Mouse (Mus musculus) midbrain, postnatal 0 days (tissue): ENCODE measurements around the gene Chst11. TPM values are rescaled to one million over a fixed set of nuclear protein-coding genes. Genes with fewer than 3 reads are reported as not detected.
A peak's percentile ranks its signal among the peaks of the same experiment; 100 is the strongest.

Source experiments
- ATAC-seq: fragments of 200-750 bp; cut with Nextera tagmentation; 2 replicates; pipeline ENCODE4 v1.8.0; 2017; ENCODE audit warnings: moderate number of reproducible peaks, mild to moderate bottlenecking, moderate TSS enrichment, moderate library complexity; ENCODE audit not compliant: low FRiP score
- DNase-seq: peaks from one replicate; pipeline ENCODE4 v3.0.0-alpha.2; 2015; ENCODE audit warnings: low spot score
- H3K27ac ChIP-seq: fragments of 300-500 bp; sonication (generic); 2 replicates; pipeline ENCODE4 v1.5.1; 2014; ENCODE audit warnings: low read depth, mild to moderate bottlenecking, low read length, mixed read lengths
- H3K27me3 ChIP-seq: fragments of 300-500 bp; sonication (generic); 2 replicates; pipeline ENCODE4 v1.6.1; 2014; ENCODE audit warnings: low read length, control low read depth, mixed read lengths; ENCODE audit not compliant: insufficient read depth
- H3K36me3 ChIP-seq: fragments of 300-500 bp; sonication (generic); 2 replicates; pipeline ENCODE4 v1.6.1; 2014; ENCODE audit warnings: low read length, control low read depth, mixed read lengths; ENCODE audit not compliant: insufficient read depth
- H3K4me1 ChIP-seq: fragments of 300-500 bp; sonication (generic); 2 replicates; pipeline ENCODE4 v1.6.1; 2014; ENCODE audit warnings: mild to moderate bottlenecking, control low read depth, antibody characterized with exemption, low read length, mixed read lengths; ENCODE audit not compliant: insufficient read depth
- H3K4me2 ChIP-seq: fragments of 300-500 bp; sonication (generic); 2 replicates; pipeline ENCODE4 v1.6.1; 2014; ENCODE audit warnings: low read depth, mild to moderate bottlenecking, low read length, mixed read lengths; ENCODE audit not compliant: poor library complexity, severe bottlenecking
- H3K4me3 ChIP-seq: fragments of 300-500 bp; sonication (generic); 2 replicates; pipeline ENCODE4 v1.5.1; 2014; ENCODE audit warnings: low read depth, mild to moderate bottlenecking, low read length, moderate library complexity
- H3K9ac ChIP-seq: fragments of 300-500 bp; sonication (generic); replicated peaks from 2 replicates; pipeline ENCODE4 v1.6.1; 2014; ENCODE audit warnings: mild to moderate bottlenecking, low read length, moderate library complexity, mixed read lengths; ENCODE audit not compliant: poor library complexity, severe bottlenecking
- H3K9me3 ChIP-seq: fragments of 300-500 bp; sonication (generic); 2 replicates; pipeline ENCODE4 v1.6.1; 2016; ENCODE audit warnings: low read length, control low read depth
- CTCF ChIP-seq: IDR thresholded peaks from 2 replicates; pipeline ENCODE4 v1.5.1; 2016; ENCODE audit warnings: antibody characterized with exemption, mild to moderate bottlenecking
- WGBS: fragments of 180-500 bp; shearing (Covaris S2); extraction: QIAGEN DNeasy Blood & Tissue Kit; methylation state at CpG from one replicate; pipeline ENCODE4 v1.1.7; 2014; 5-methylcytosine and 5-hydroxymethylcytosine counted together
- polyA plus RNA-seq: library from polyadenylated mRNA; unstranded; fragments of >200 nt; fragmentation: Nextera tagmentation; extraction: Ambion mirVana; gene quantifications from 2 replicates; pipeline ENCODE4 v1.2.1, GENCODE M21; 2015
- total RNA-seq: library from RNA; depleted of rRNA; stranded (reverse); fragments of >200 nt; gene quantifications from 2 replicates; pipeline ENCODE4 v1.2.3, GENCODE M21; 2014

The Chst11 gene
- total and polyA plus RNA-seq, 2 experiments from 2014 or later = 2.8 to 20.5 TPM

GRCm38 (mm10) chr10:83185121-83185520 lies 199.8 kb downstream of the Chst11 start:
- Histone ChIP-seq H3K4me3 (no peak overlapping the region), H3K4me1 (peaks cover 8% of the 10 kb centered on the region; the same call in 1 of the 2 replicates), H3K27me3 (no peaks in the 10 kb centered on the region), H3K27ac (no peak overlapping the region), H3K36me3 (no peaks in the 10 kb centered on the region), H3K9me3 (no peaks in the 10 kb centered on the region), H3K4me2 (no peak overlapping the region), H3K9ac (no peak overlapping the region)
- TF ChIP-seq CTCF = no peak
- WGBS = 61% methylated on average over 6 of the region's 6 CpGs
- no peak for DNase-seq
- ATAC-seq = no peak

- Histone ChIP-seq H3K27ac (no peak overlapping the region), H3K4me2 (no peak overlapping the region), H3K9ac (no peak overlapping the region), H3K9me3 (no peaks in the 10 kb centered on the region), H3K36me3 (no peaks in the 10 kb centered on the region), H3K27me3 (no peaks in the 10 kb centered on the region), H3K4me1 (peaks cover 8% of the 10 kb centered on the region; the same call in 1 of the 2 replicates), H3K4me3 (no peak overlapping the region)
- no peak for DNase-seq
- 86% methylated on average over 8 of the region's 8 CpGs for WGBS
- no peak for TF ChIP-seq CTCF
- ATAC-seq = no peak
These were observed 200.9 kb downstream of the Chst11 start for GRCm38 (mm10) chr10:83186167-83186566.

- H3K4me3 ChIP-seq = no peak overlapping the region
- H3K9ac ChIP-seq = no peak overlapping the region
- 66% methylated on average over 5 of the region's 5 CpGs for WGBS
- TF ChIP-seq CTCF = no peak
- H3K27me3 ChIP-seq = no peaks in the 10 kb centered on the region
- no peak overlapping the region for H3K27ac ChIP-seq
- H3K36me3 ChIP-seq = no peaks in the 10 kb centered on the region
- DNase-seq = peak; percentile 52
- ATAC-seq = no peak
- H3K4me1 ChIP-seq = peaks cover 8% of the 10 kb centered on the region; the same call in 1 of the 2 replicates
- H3K4me2 ChIP-seq = no peak overlapping the region
- no peaks in the 10 kb centered on the region for H3K9me3 ChIP-seq
These were observed 201.7 kb downstream of the Chst11 start for GRCm38 (mm10) chr10:83186984-83187383.

- no peaks in the 10 kb centered on the region for H3K36me3 ChIP-seq
- TF ChIP-seq CTCF = no peak
- no peaks in the 10 kb centered on the region for H3K27me3 ChIP-seq
- 97% methylated on average over 5 of the region's 5 CpGs for WGBS
- no peak overlapping the region for H3K4me3 ChIP-seq
- H3K27ac ChIP-seq = no peak overlapping the region
- H3K9ac ChIP-seq = no peak overlapping the region
- ATAC-seq (no peak), DNase-seq (no peak)
- no peak overlapping the region for H3K4me2 ChIP-seq
- no peaks in the 10 kb centered on the region for H3K9me3 ChIP-seq
- H3K4me1 ChIP-seq = peaks cover 8% of the 10 kb centered on the region; the same call in 1 of the 2 replicates
These were observed 203.8 kb downstream of the Chst11 start for GRCm38 (mm10) chr10:83189071-83189470.

GRCm38 (mm10) chr10:83191476-83191875 lies 206.2 kb downstream of the Chst11 start:
- no peak for DNase-seq
- WGBS = 97% methylated on average over 17 of the region's 17 CpGs
- H3K4me3 ChIP-seq = no peak overlapping the region
- H3K36me3 ChIP-seq = no peaks in the 10 kb centered on the region
- H3K27me3 ChIP-seq = no peaks in the 10 kb centered on the region
- H3K4me2 ChIP-seq = no peak overlapping the region
- H3K9me3 ChIP-seq = no peaks in the 10 kb centered on the region
- no peak overlapping the region for H3K27ac ChIP-seq
- TF ChIP-seq CTCF = no peak
- peaks cover 11% of the 10 kb centered on the region; the same call in 1 of the 2 replicates for H3K4me1 ChIP-seq
- H3K9ac ChIP-seq = no peak overlapping the region
- ATAC-seq = no peak

- 47% methylated on average over 6 of the region's 6 CpGs for whole genome bisulfite sequencing
These were observed 206.7 kb downstream of the Chst11 start for GRCm38 (mm10) chr10:83191982-83192381.

More at GRCm38 (mm10) chr10:83191982-83192381, 206.7 kb downstream of the Chst11 start:
- Histone ChIP-seq H3K36me3 (no peaks in the 10 kb centered on the region), H3K27ac (no peak overlapping the region), H3K27me3 (no peaks in the 10 kb centered on the region), H3K4me2 (no peak overlapping the region), H3K9ac (no peak overlapping the region), H3K4me3 (no peak overlapping the region), H3K9me3 (no peaks in the 10 kb centered on the region), H3K4me1 (peaks cover 11% of the 10 kb centered on the region; the same call in 1 of the 2 replicates)
- ATAC-seq (no peak), DNase-seq (no peak)
- no peak for TF ChIP-seq CTCF
